8 mouse cellular contexts compared by ENCODE assay signal in the genomic region with DNA sequence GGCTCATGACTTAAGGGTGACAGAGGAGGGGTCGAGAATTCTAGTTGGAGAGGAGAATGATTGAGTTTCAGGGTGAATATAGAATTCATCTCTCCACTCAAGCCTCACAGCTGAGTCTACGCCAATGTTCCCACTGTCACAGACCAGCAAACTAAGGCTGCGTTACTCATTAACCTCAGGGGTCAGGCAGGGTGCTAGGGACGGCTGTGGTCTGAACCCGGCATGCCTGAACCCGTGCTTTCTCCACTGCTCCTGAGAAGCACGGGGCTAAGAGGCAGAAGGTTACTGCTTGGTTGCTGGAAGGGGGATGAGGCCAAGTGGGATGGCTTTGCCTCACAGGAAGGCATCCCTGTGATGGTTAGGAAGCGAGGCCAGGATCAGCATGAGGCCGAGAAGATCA. TPM values are rescaled to one million over a fixed set of nuclear protein-coding genes. Genes with fewer than 3 reads are reported as not detected.
DNase-seq lines count a peak whose midpoint lies in the region; ATAC-seq lines count a peak whose summit lies in the region.

No protein-coding gene starts in this region.

- no peak for ATAC-seq in heart, embryonic 16.5 days (replicated peaks; ENCODE audit: extremely low read depth, insufficient read depth, low FRiP score)
- ATAC-seq in embryonic facial prominence, embryonic 13.5 days (ENCODE audit: insufficient number of reproducible peaks, insufficient read depth, low FRiP score, low TSS enrichment, low read depth) = no peak
- peak; percentile 51; the same call in 1 of the 2 replicates for ATAC-seq in kidney, embryonic 14.5 days (ENCODE audit: low FRiP score, low TSS enrichment)
- peak; percentile 70 for ATAC-seq in liver, embryonic 13.5 days (ENCODE audit: low read depth)

- H3K36me3 ChIP-seq in heart, embryonic 16.5 days (ENCODE audit: control insufficient read depth, insufficient read depth) = no peaks in the 10 kb centered on the region
- H3K36me3 ChIP-seq in embryonic facial prominence, embryonic 13.5 days = no peaks in the 10 kb centered on the region
- H3K36me3 ChIP-seq in kidney, embryonic 14.5 days (ENCODE audit: control insufficient read depth, insufficient read depth, low read length) = no peaks in the 10 kb centered on the region
- no peaks in the 10 kb centered on the region for H3K36me3 ChIP-seq in liver, embryonic 13.5 days

- intact Hi-C loops in heart, postnatal 36 days (cut with DNase I) = no loop called here
- intact Hi-C loops in left cerebral cortex, postnatal 10 days (cut with DNase I) = no loop called here

- H3K4me2 ChIP-seq in heart, embryonic 16.5 days (ENCODE audit: low read depth, low read length) = peak overlapping the region; percentile 62
- H3K4me2 ChIP-seq in embryonic facial prominence, embryonic 13.5 days = peak overlapping the region; percentile 48
- peak overlapping the region; percentile 36 for H3K4me2 ChIP-seq in kidney, embryonic 14.5 days (replicated peaks; ENCODE audit: low read depth, low read length)
- H3K4me2 ChIP-seq in liver, embryonic 13.5 days = peak overlapping the region; percentile 25

- H3K9me3 ChIP-seq in heart, embryonic 16.5 days (replicated peaks; ENCODE audit: control insufficient read depth, low read length) = no peaks in the 10 kb centered on the region
- no peaks in the 10 kb centered on the region for H3K9me3 ChIP-seq in embryonic facial prominence, embryonic 13.5 days
- no peaks in the 10 kb centered on the region for H3K9me3 ChIP-seq in kidney, embryonic 14.5 days (ENCODE audit: control insufficient read depth, low read length)
- H3K9me3 ChIP-seq in liver, embryonic 13.5 days (replicated peaks) = no peaks in the 10 kb centered on the region

- 0 out of 2 replicates have a peak overlapping the region, but pooled peaks have one; percentile 47 for H3K9ac ChIP-seq in heart, embryonic 16.5 days (ENCODE audit: low read length)
- no peak overlapping the region for H3K9ac ChIP-seq in embryonic facial prominence, embryonic 13.5 days
- H3K9ac ChIP-seq in kidney, embryonic 14.5 days (ENCODE audit: low read depth, low read length) = 0 out of 2 replicates have a peak overlapping the region, but pooled peaks have one; percentile 40
- H3K9ac ChIP-seq in liver, embryonic 13.5 days = no peak overlapping the region

- DNase-seq in heart, postnatal 36 days = no peak
- DNase-seq in liver, embryonic 13.5 days = no peak
- DNase-seq in testis, postnatal 10 days (ENCODE audit: low spot score) = no peak
- no peak for DNase-seq in spleen, adult 12 weeks (ENCODE audit: low spot score)
- no peak for DNase-seq in left cerebral cortex, postnatal 10 days (ENCODE audit: extremely low spot score in 1 of 2, low spot score in 2 of 2)

- peak overlapping the region; percentile 39 for H3K4me3 ChIP-seq in heart, embryonic 16.5 days (ENCODE audit: low read length)
- peak overlapping the region; percentile 11; the same call in 1 of the 2 replicates for H3K4me3 ChIP-seq in embryonic facial prominence, embryonic 13.5 days
- peak overlapping the region; percentile 25 for H3K4me3 ChIP-seq in kidney, embryonic 14.5 days (ENCODE audit: low read length)
- H3K4me3 ChIP-seq in liver, embryonic 13.5 days (replicated peaks) = peak overlapping the region; percentile 29; the same call in 1 of the 2 replicates

- peak overlapping the region; percentile 12; the same call in 1 of the 2 replicates for H3K27ac ChIP-seq in heart, embryonic 16.5 days (ENCODE audit: low read length)
- H3K27ac ChIP-seq in embryonic facial prominence, embryonic 13.5 days = no peak overlapping the region
- H3K27ac ChIP-seq in kidney, embryonic 14.5 days (ENCODE audit: low read depth, low read length) = peak overlapping the region; percentile 59; the same call in 1 of the 2 replicates
- peak overlapping the region; percentile 53 for H3K27ac ChIP-seq in liver, embryonic 13.5 days

- 38% methylated on average over 9 of the region's 9 CpGs for WGBS in heart, embryonic 16.5 days
- 47% methylated on average over 9 of the region's 9 CpGs for WGBS in embryonic facial prominence, embryonic 13.5 days
- 26% methylated on average over 9 of the region's 9 CpGs for WGBS in kidney, embryonic 14.5 days
- 38% methylated on average over 9 of the region's 9 CpGs for WGBS in liver, embryonic 13.5 days (ENCODE audit: insufficient replicate concordance)

- no peaks in the 10 kb centered on the region; the same call in 1 of the 2 replicates for H3K27me3 ChIP-seq in heart, embryonic 16.5 days (ENCODE audit: control insufficient read depth, insufficient read depth, low read length)
- H3K27me3 ChIP-seq in embryonic facial prominence, embryonic 13.5 days = no peaks in the 10 kb centered on the region; the same call in 1 of the 2 replicates
- H3K27me3 ChIP-seq in kidney, embryonic 14.5 days (ENCODE audit: control insufficient read depth, insufficient read depth, low read length) = no peaks in the 10 kb centered on the region
- 0 out of 2 replicates have a peak, but pooled peaks cover 8% of the 10 kb centered on the region for H3K27me3 ChIP-seq in liver, embryonic 13.5 days

- peaks cover 10% of the 10 kb centered on the region for H3K4me1 ChIP-seq in heart, embryonic 16.5 days (ENCODE audit: control insufficient read depth, insufficient read depth, low read length)
- peaks cover 11% of the 10 kb centered on the region for H3K4me1 ChIP-seq in embryonic facial prominence, embryonic 13.5 days
- H3K4me1 ChIP-seq in kidney, embryonic 14.5 days (ENCODE audit: control insufficient read depth, insufficient read depth, low read length) = peaks cover 16% of the 10 kb centered on the region
- H3K4me1 ChIP-seq in liver, embryonic 13.5 days (replicated peaks) = peaks cover 15% of the 10 kb centered on the region

RNA-seq across cellular contexts. Expression of gene Slc6a13, which starts 0.5 kb away (rescaled TPM):
- polyA plus RNA-seq in heart, embryonic 16.5 days (2015; fragmentation: Nextera tagmentation; extraction: Ambion mirVana) = 5.0 and 5.4 TPM in 2 replicates
- under 1 TPM in 1 of 2 experiments, not detected in 1; 0.41 TPM for total RNA-seq in heart, postnatal 36 days (2021)
- 1.6 and 1.9 TPM in 2 replicates for polyA plus RNA-seq in embryonic facial prominence, embryonic 13.5 days (2015; fragmentation: Nextera tagmentation; extraction: Ambion mirVana)
- polyA plus RNA-seq in kidney, embryonic 14.5 days (2014; fragmentation: Nextera tagmentation; extraction: Ambion mirVana) = 9.8 and 13.4 TPM in 2 replicates
- polyA plus RNA-seq in liver, embryonic 13.5 days (2015; fragmentation: Nextera tagmentation; extraction: Ambion mirVana) = 18.6 and 21.2 TPM in 2 replicates
- 10 to 100 TPM; 14.5 to 17.8 TPM for total RNA-seq in left cerebral cortex, postnatal 10 days (2021)

RNA-seq across cellular contexts. Expression of gene Slc6a12, which starts 42.4 kb away (rescaled TPM):
- not detected in 2 replicates for polyA plus RNA-seq in heart, embryonic 16.5 days (2015; fragmentation: Nextera tagmentation; extraction: Ambion mirVana)
- total RNA-seq in heart, postnatal 36 days (2021) = not detected
- polyA plus RNA-seq in embryonic facial prominence, embryonic 13.5 days (2015; fragmentation: Nextera tagmentation; extraction: Ambion mirVana) = 0.30 TPM in 1 of 2 replicates, not detected in the other
- polyA plus RNA-seq in kidney, embryonic 14.5 days (2014; fragmentation: Nextera tagmentation; extraction: Ambion mirVana) = 0.21 and 0.35 TPM in 2 replicates
- 1.1 and 1.4 TPM in 2 replicates for polyA plus RNA-seq in liver, embryonic 13.5 days (2015; fragmentation: Nextera tagmentation; extraction: Ambion mirVana)
- total RNA-seq in left cerebral cortex, postnatal 10 days (2021) = 1 to 10 TPM; 1.5 to 1.7 TPM

RNA-seq across cellular contexts. Expression of gene Usp18, which starts 54.8 kb away (rescaled TPM):
- 3.6 and 6.1 TPM in 2 replicates for polyA plus RNA-seq in heart, embryonic 16.5 days (2015; fragmentation: Nextera tagmentation; extraction: Ambion mirVana)
- total RNA-seq in heart, postnatal 36 days (2021) = 1 to 10 TPM; 1.6 to 2.7 TPM
- polyA plus RNA-seq in embryonic facial prominence, embryonic 13.5 days (2015; fragmentation: Nextera tagmentation; extraction: Ambion mirVana) = 1.6 and 1.8 TPM in 2 replicates
- 1.6 and 1.8 TPM in 2 replicates for polyA plus RNA-seq in kidney, embryonic 14.5 days (2014; fragmentation: Nextera tagmentation; extraction: Ambion mirVana)
- polyA plus RNA-seq in liver, embryonic 13.5 days (2015; fragmentation: Nextera tagmentation; extraction: Ambion mirVana) = 6.3 and 7.1 TPM in 2 replicates
- total RNA-seq in left cerebral cortex, postnatal 10 days (2021) = under 1 TPM in 1 of 2 experiments, not detected in 1; 0.19 TPM

Comparison
In these comparisons a context has a peak if more than half of its experiments do, and no peak if none do; other contexts are left out.
1. ATAC-seq: peak in kidney, embryonic 14.5 days (single experiment) and liver, embryonic 13.5 days (single experiment); none in heart, embryonic 16.5 days (single experiment) and embryonic facial prominence, embryonic 13.5 days (single experiment).
2. H3K9ac ChIP-seq: peak in heart, embryonic 16.5 days (single experiment) and kidney, embryonic 14.5 days (single experiment); none in embryonic facial prominence, embryonic 13.5 days (single experiment) and liver, embryonic 13.5 days (single experiment).
3. Peak in every context shown above with its lines, with median percentiles within 50 percentile points of each other: H3K4me2 ChIP-seq and H3K4me3 ChIP-seq.